Mouse (Mus musculus) MEL (cell line): ENCODE measurements at regions not wholly inside any gene's neighbourhood (a gene's known extent, or its start where the extent isn't known, plus 50 kb on each side); places are given as distances from the start of the nearest gene placed in this dataset.

Experiments
- DNase-seq: peaks from one replicate; pipeline ENCODE4 v3.0.0; 2011; ENCODE audit warnings: low read depth, low spot score
- H3K27ac ChIP-seq: 2 replicates; pipeline ENCODE4 v1.5.1; 2012; ENCODE audit warnings: low read depth, mild to moderate bottlenecking, control low read depth, low read length, moderate library complexity; ENCODE audit not compliant: control insufficient read depth
- H3K27me3 ChIP-seq, 2 experiments: fragments of 150-350 bp in 1 of 2; sonication (generic) in 1 of 2; 2 replicates each; pipeline ENCODE4 v1.6.1; 2012; ENCODE audit warnings: low read length in 2 of 2, mild to moderate bottlenecking in 2 of 2, improper control_type of control experiment in 1 of 2, moderate library complexity in 1 of 2; ENCODE audit not compliant: insufficient read depth in 2 of 2, control insufficient read depth in 1 of 2
- H3K36me3 ChIP-seq, 2 experiments: 2 replicates each; pipeline ENCODE4 v1.6.1; 2012 to 2014; ENCODE audit warnings: low read length in 2 of 2, improper control_type of control experiment in 1 of 2, inconsistent platforms in 1 of 2, mild to moderate bottlenecking in 1 of 2; ENCODE audit not compliant: insufficient read depth in 2 of 2, control insufficient read depth in 1 of 2
- H3K4me1 ChIP-seq, 2 experiments: fragments of 150-350 bp in 1 of 2; sonication (generic) in 1 of 2; 2 replicates each; pipeline ENCODE4 v1.6.1; 2012; ENCODE audit warnings: low read length in 2 of 2, improper control_type of control experiment in 1 of 2, mild to moderate bottlenecking in 1 of 2; ENCODE audit not compliant: insufficient read depth in 2 of 2, control insufficient read depth in 1 of 2
- H3K4me3 ChIP-seq, 2 experiments: fragments of 150-350 bp in 1 of 2; sonication (generic) in 1 of 2; 2 replicates each; pipeline ENCODE4 v1.5.1; 2012; ENCODE audit warnings: low read depth in 2 of 2, low read length in 2 of 2, mild to moderate bottlenecking in 2 of 2, moderate library complexity in 2 of 2, control low read depth in 1 of 2, improper control_type of control experiment in 1 of 2; ENCODE audit not compliant: control insufficient read depth in 1 of 2, insufficient read depth in 1 of 2
- H3K79me2 ChIP-seq: 2 replicates; pipeline ENCODE4 v1.6.1; 2012; ENCODE audit warnings: mild to moderate bottlenecking, low read length, moderate library complexity; ENCODE audit not compliant: control insufficient read depth, poor library complexity, insufficient read depth
- H3K9ac ChIP-seq: 2 replicates; pipeline ENCODE4 v1.6.1; 2012; ENCODE audit warnings: low read depth, mild to moderate bottlenecking, control low read depth, low read length, moderate library complexity; ENCODE audit not compliant: control insufficient read depth, poor library complexity, severe bottlenecking
- H3K9me3 ChIP-seq: fragments of 150-350 bp; sonication (generic); replicated peaks from 2 replicates; pipeline ENCODE4 v1.6.1; 2012; ENCODE audit warnings: mild to moderate bottlenecking, low read length, improper control_type of control experiment, moderate library complexity; ENCODE audit not compliant: insufficient read depth
- CTCF ChIP-seq, 3 experiments: IDR thresholded peaks in 2 of 3; conservative IDR thresholded peaks in 1 of 3; 2 replicates each; pipeline ENCODE4 v1.5.1; 2011 to 2012; ENCODE audit warnings: low read length in 3 of 3, low read depth in 2 of 3, mild to moderate bottlenecking in 2 of 3, improper control_type of control experiment in 1 of 3, inconsistent platforms in 1 of 3, mixed read lengths in 1 of 3, moderate library complexity in 1 of 3; ENCODE audit not compliant: control insufficient read depth in 1 of 3, insufficient read depth in 1 of 3, poor library complexity in 1 of 3, severe bottlenecking in 1 of 3
- E2F4 ChIP-seq: IDR thresholded peaks from 2 replicates; pipeline ENCODE4 v1.6.1; 2011; ENCODE audit warnings: low read depth, low read length, improper control_type of control experiment, borderline replicate concordance
- EP300 ChIP-seq, 2 experiments: IDR thresholded peaks; 2 replicates each; pipeline ENCODE4 v1.6.1; 2011; ENCODE audit warnings: improper control_type of control experiment in 2 of 2, low read length in 2 of 2, low read depth in 1 of 2, mild to moderate bottlenecking in 1 of 2
- ETS1 ChIP-seq: IDR thresholded peaks from 2 replicates; pipeline ENCODE4 v1.6.1; 2012; ENCODE audit warnings: low read depth, mild to moderate bottlenecking, inconsistent platforms, low read length, improper control_type of control experiment, moderate library complexity
- GATA1 ChIP-seq: IDR thresholded peaks from 2 replicates; pipeline ENCODE4 v1.6.1; 2011; ENCODE audit warnings: low read depth, low read length, improper control_type of control experiment
- HCFC1 ChIP-seq: IDR thresholded peaks from 2 replicates; pipeline ENCODE4 v1.6.1; 2012; ENCODE audit warnings: low read depth, mild to moderate bottlenecking, inconsistent platforms, low read length, improper control_type of control experiment, moderate library complexity
- JUND ChIP-seq: IDR thresholded peaks from 2 replicates; pipeline ENCODE4 v1.6.1; 2011; ENCODE audit warnings: low read depth, mild to moderate bottlenecking, improper control_type of control experiment, low read length
- KAT2A ChIP-seq: conservative IDR thresholded peaks from 2 replicates; pipeline ENCODE4 v1.6.1; 2012; ENCODE audit warnings: low read depth, low read length, improper control_type of control experiment, inconsistent platforms
- MAZ ChIP-seq: IDR thresholded peaks from 2 replicates; pipeline ENCODE4 v1.6.1; 2012; ENCODE audit warnings: low read depth, mild to moderate bottlenecking, inconsistent platforms, low read length, improper control_type of control experiment
- MEF2A ChIP-seq: IDR thresholded peaks from 2 replicates; pipeline ENCODE4 v1.6.1; 2014; ENCODE audit warnings: low read depth, mild to moderate bottlenecking, inconsistent platforms, low read length, improper control_type of control experiment; ENCODE audit not compliant: poor library complexity, insufficient replicate concordance, severe bottlenecking; ENCODE audit errors: extremely low read depth
- MYB ChIP-seq: IDR thresholded peaks from 2 replicates; pipeline ENCODE4 v1.6.1; 2011; ENCODE audit warnings: mild to moderate bottlenecking, low read depth, low read length, improper control_type of control experiment
- MYC ChIP-seq: IDR thresholded peaks from 2 replicates; pipeline ENCODE4 v1.6.1; 2011; ENCODE audit warnings: low read depth, mild to moderate bottlenecking, low read length, improper control_type of control experiment, moderate library complexity
- POLR2A ChIP-seq, 2 experiments: IDR thresholded peaks; 2 replicates each; pipeline ENCODE4 v1.6.1; 2011 to 2012; ENCODE audit warnings: low read length in 2 of 2, mild to moderate bottlenecking in 2 of 2, control low read depth in 1 of 2, improper control_type of control experiment in 1 of 2, low read depth in 1 of 2, moderate library complexity in 1 of 2; ENCODE audit not compliant: control insufficient read depth in 1 of 2, insufficient read depth in 1 of 2, poor library complexity in 1 of 2
- POLR2AphosphoS2 ChIP-seq: IDR thresholded peaks from 2 replicates; pipeline ENCODE4 v1.6.1; 2011; ENCODE audit warnings: low read length, improper control_type of control experiment
- SIN3A ChIP-seq: IDR thresholded peaks from 2 replicates; pipeline ENCODE4 v1.6.1; 2012; ENCODE audit warnings: low read length, improper control_type of control experiment, inconsistent platforms
- TBP ChIP-seq: IDR thresholded peaks from 2 replicates; pipeline ENCODE4 v1.8.0; 2011; ENCODE audit warnings: low read depth, low read length, improper control_type of control experiment
- USF1 ChIP-seq: IDR thresholded peaks from 2 replicates; pipeline ENCODE4 v1.6.1; 2014; ENCODE audit warnings: low read depth, mild to moderate bottlenecking, inconsistent platforms, low read length, improper control_type of control experiment, moderate library complexity
- ZC3H11A ChIP-seq: IDR thresholded peaks from 2 replicates; pipeline ENCODE4 v1.6.1; 2012; ENCODE audit warnings: low read depth, mild to moderate bottlenecking, inconsistent platforms, low read length, improper control_type of control experiment
- ZMIZ1 ChIP-seq: IDR thresholded peaks from 2 replicates; pipeline ENCODE4 v1.6.1; 2012; ENCODE audit warnings: low read depth, mild to moderate bottlenecking, inconsistent platforms, low read length, improper control_type of control experiment, moderate library complexity
- ZNF384 ChIP-seq: IDR thresholded peaks from 2 replicates; pipeline ENCODE4 v1.6.1; 2012; ENCODE audit warnings: low read depth, mild to moderate bottlenecking, inconsistent platforms, low read length, improper control_type of control experiment

DNA sequence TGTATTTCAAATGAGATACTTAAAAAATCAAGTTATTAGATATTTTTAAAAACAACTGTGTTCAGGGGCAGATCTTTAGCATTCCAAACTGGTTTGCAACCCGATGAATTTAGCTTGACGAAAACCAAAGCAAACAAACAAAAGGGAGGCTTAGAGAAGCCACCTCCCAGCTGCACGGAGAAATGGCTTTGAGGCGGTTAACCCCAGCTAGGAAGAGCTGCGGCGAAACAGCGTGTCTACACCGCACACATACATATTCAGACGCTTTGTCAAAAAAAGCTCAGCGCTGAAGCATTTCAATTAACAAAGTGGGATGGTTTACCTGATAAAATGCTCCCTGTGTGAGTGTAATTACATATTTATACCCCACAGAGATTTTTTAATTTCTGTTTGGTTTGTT is 123.0 kb upstream of the Ap5m1 start:
- H3K79me2 ChIP-seq = no peaks in the 10 kb centered on the region
- TF ChIP-seq KAT2A = no peak
- TF ChIP-seq POLR2AphosphoS2 = no peak
- no peak for TF ChIP-seq CTCF (IDR thresholded peaks at IDR 0.05 in 2 of 3, conservative IDR thresholded peaks at IDR 0.05 in 1 of 3; ENCODE audit: control insufficient read depth in 1 of 3, insufficient read depth in 1 of 3, low read depth in 2 of 3, low read length in 3 of 3, poor library complexity in 1 of 3, severe bottlenecking in 1 of 3)
- TF ChIP-seq JUND = no peak
- no peak for TF ChIP-seq EP300 (IDR thresholded peaks at IDR 0.05; ENCODE audit: low read depth in 1 of 2, low read length in 2 of 2)
- TF ChIP-seq ZNF384 = no peak
- no peak for TF ChIP-seq MYC
- TF ChIP-seq ETS1 = no peak
- TF ChIP-seq E2F4 = no peak
- TF ChIP-seq MYB = no peak
- TF ChIP-seq USF1 = no peak
- TF ChIP-seq MAZ = no peak
- TF ChIP-seq GATA1 = no peak
- TF ChIP-seq MEF2A = no peak
- H3K9me3 ChIP-seq = no peaks in the 10 kb centered on the region
- no peak overlapping the region for H3K4me3 ChIP-seq
- no peaks in the 10 kb centered on the region for H3K36me3 ChIP-seq
- H3K27me3 ChIP-seq = no peaks in the 10 kb centered on the region
- no peaks in the 10 kb centered on the region for H3K4me1 ChIP-seq
- H3K9ac ChIP-seq = no peak overlapping the region
- DNase-seq = no peak
- no peak overlapping the region for H3K27ac ChIP-seq

DNA sequence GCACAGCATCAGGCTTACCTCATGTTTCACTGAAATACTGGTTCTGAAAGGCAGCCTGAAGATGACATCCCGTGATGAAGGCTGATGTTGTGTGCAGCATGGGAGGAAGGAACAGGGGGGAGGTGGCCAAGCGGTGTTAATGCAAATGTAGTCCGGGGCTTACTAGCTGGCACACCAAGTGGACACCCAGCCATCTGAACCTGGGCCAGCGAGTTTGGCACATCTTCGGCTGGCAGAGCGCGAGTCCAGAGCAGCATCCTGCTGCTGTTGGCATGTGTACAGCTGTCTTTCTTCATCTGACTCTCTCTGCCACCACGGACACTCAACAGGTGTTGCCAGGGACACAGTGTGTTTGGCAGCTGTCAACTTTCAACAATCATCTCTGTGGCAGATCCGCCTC is 135.0 kb upstream of the Ap5m1 start:
- no peak for DNase-seq
- no peaks in the 10 kb centered on the region for H3K9me3 ChIP-seq
- no peaks in the 10 kb centered on the region for H3K79me2 ChIP-seq
- H3K4me3 ChIP-seq = no peak overlapping the region
- H3K27ac ChIP-seq = no peak overlapping the region
- TF ChIP-seq HCFC1 (no peak), ZC3H11A (no peak), JUND (no peak), SIN3A (no peak), TBP (no peak), ZMIZ1 (no peak), POLR2A (IDR thresholded peaks at IDR 0.05; ENCODE audit: control insufficient read depth in 1 of 2, insufficient read depth in 1 of 2, low read depth in 1 of 2, low read length in 2 of 2, poor library complexity in 1 of 2) (no peak), MEF2A (no peak), KAT2A (no peak), GATA1 (no peak)
- no peaks in the 10 kb centered on the region for H3K4me1 ChIP-seq
- H3K9ac ChIP-seq = no peak overlapping the region
- H3K27me3 ChIP-seq = no peaks in the 10 kb centered on the region; a peak in 1 of 4 replicates
- H3K36me3 ChIP-seq = no peaks in the 10 kb centered on the region
